Mouse (Mus musculus): ENCODE results near the gene Sfrp2. TPM values are rescaled to one million over a fixed set of nuclear protein-coding genes. Genes with fewer than 3 reads are reported as not detected.
A peak's percentile ranks its signal among the peaks of the same experiment; 100 is the strongest.

Sfrp2 gene
- polyA plus RNA-seq, 1 experiment from 2014 or later: 33.4 TPM

GRCm38 (mm10) chr3:83747895-83748294 is 18.2 kb upstream of the Sfrp2 start:
- no peaks in the 10 kb centered on the region for H3K9me3 ChIP-seq (ENCODE audit: control insufficient read depth, low read length)
- no peak for ATAC-seq
- H3K4me1 ChIP-seq (replicated peaks; ENCODE audit: control insufficient read depth, insufficient read depth, low read length): no peaks in the 10 kb centered on the region
- H3K27ac ChIP-seq (ENCODE audit: low read length): no peak overlapping the region
- 83% methylated on average over 5 of the region's 5 CpGs for WGBS
- no peaks in the 10 kb centered on the region for H3K36me3 ChIP-seq (ENCODE audit: control insufficient read depth, insufficient read depth)
- H3K27me3 ChIP-seq (replicated peaks; ENCODE audit: control insufficient read depth, insufficient read depth, low read length): no peaks in the 10 kb centered on the region
- H3K4me3 ChIP-seq (replicated peaks; ENCODE audit: low read length): no peak overlapping the region
- no peak overlapping the region for H3K9ac ChIP-seq (replicated peaks; ENCODE audit: low read depth, low read length)
- H3K4me2 ChIP-seq (ENCODE audit: low read length): no peak overlapping the region

GRCm38 (mm10) chr3:83751625-83752024 is 14.5 kb upstream of the Sfrp2 start:
- 41% methylated on average over 2 of the region's 2 CpGs for WGBS
- H3K4me2 ChIP-seq (ENCODE audit: low read length): no peak overlapping the region
- H3K27me3 ChIP-seq (replicated peaks; ENCODE audit: control insufficient read depth, insufficient read depth, low read length): no peaks in the 10 kb centered on the region
- H3K4me1 ChIP-seq (replicated peaks; ENCODE audit: control insufficient read depth, insufficient read depth, low read length): no peaks in the 10 kb centered on the region
- H3K36me3 ChIP-seq (ENCODE audit: control insufficient read depth, insufficient read depth): no peaks in the 10 kb centered on the region
- H3K27ac ChIP-seq (ENCODE audit: low read length): no peak overlapping the region
- no peak overlapping the region for H3K9ac ChIP-seq (replicated peaks; ENCODE audit: low read depth, low read length)
- no peaks in the 10 kb centered on the region for H3K9me3 ChIP-seq (ENCODE audit: control insufficient read depth, low read length)
- no peak for ATAC-seq
- no peak overlapping the region for H3K4me3 ChIP-seq (replicated peaks; ENCODE audit: low read length)

GRCm38 (mm10) chr3:83752196-83752595 is 13.9 kb upstream of the Sfrp2 start:
- H3K4me1 ChIP-seq (replicated peaks; ENCODE audit: control insufficient read depth, insufficient read depth, low read length): no peaks in the 10 kb centered on the region
- 96% methylated on average over 5 of the region's 5 CpGs for WGBS
- H3K4me2 ChIP-seq (ENCODE audit: low read length): no peak overlapping the region
- no peak overlapping the region for H3K4me3 ChIP-seq (replicated peaks; ENCODE audit: low read length)
- no peaks in the 10 kb centered on the region for H3K27me3 ChIP-seq (replicated peaks; ENCODE audit: control insufficient read depth, insufficient read depth, low read length)
- no peak for ATAC-seq
- no peak overlapping the region for H3K27ac ChIP-seq (ENCODE audit: low read length)
- no peaks in the 10 kb centered on the region for H3K9me3 ChIP-seq (ENCODE audit: control insufficient read depth, low read length)
- no peak overlapping the region for H3K9ac ChIP-seq (replicated peaks; ENCODE audit: low read depth, low read length)
- no peaks in the 10 kb centered on the region for H3K36me3 ChIP-seq (ENCODE audit: control insufficient read depth, insufficient read depth)

DNA sequence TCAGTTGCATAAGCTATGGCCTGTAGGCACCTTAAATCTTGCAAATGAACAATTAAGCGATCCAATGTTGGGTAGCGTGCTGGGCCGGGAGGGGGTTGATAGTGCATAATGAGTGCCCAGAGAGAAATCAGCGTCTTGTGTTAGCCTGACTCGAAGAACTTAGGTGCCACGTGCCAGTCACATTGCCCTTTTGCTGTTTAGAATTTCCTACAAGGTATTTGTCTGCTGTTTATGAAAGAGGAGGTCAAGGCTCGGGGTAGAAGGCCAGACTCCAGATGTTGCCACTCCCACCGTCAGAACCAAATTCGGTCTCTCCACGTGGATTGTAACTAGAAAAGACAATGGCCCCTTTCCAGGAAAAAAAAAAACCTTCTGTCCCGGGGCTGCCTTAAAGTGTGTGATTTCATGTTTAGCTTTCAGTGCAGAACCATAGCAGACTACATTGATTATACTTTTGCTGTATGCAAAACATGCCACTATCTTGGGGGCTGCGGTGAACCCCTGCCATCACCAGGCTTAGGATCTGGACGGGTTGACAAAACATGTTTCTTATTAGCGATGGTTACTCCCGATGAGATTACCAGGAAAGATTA is 11.0 kb upstream of the Sfrp2 start:
- H3K9me3 ChIP-seq (ENCODE audit: control insufficient read depth, low read length): no peaks in the 10 kb centered on the region
- 73% methylated on average over 15 of the region's 15 CpGs for WGBS
- no peak for ATAC-seq
- no peaks in the 10 kb centered on the region for H3K36me3 ChIP-seq (ENCODE audit: control insufficient read depth, insufficient read depth)
- no peaks in the 10 kb centered on the region for H3K27me3 ChIP-seq (replicated peaks; ENCODE audit: control insufficient read depth, insufficient read depth, low read length)
- no peak overlapping the region for H3K4me2 ChIP-seq (ENCODE audit: low read length)
- H3K4me3 ChIP-seq (replicated peaks; ENCODE audit: low read length): no peak overlapping the region
- H3K9ac ChIP-seq (replicated peaks; ENCODE audit: low read depth, low read length): no peak overlapping the region
- no peak overlapping the region for H3K27ac ChIP-seq (ENCODE audit: low read length)
- no peaks in the 10 kb centered on the region for H3K4me1 ChIP-seq (replicated peaks; ENCODE audit: control insufficient read depth, insufficient read depth, low read length)

- Histone ChIP-seq H3K4me3 (replicated peaks; ENCODE audit: low read length) (no peak overlapping the region), H3K27me3 (replicated peaks; ENCODE audit: control insufficient read depth, insufficient read depth, low read length) (no peaks in the 10 kb centered on the region), H3K9ac (replicated peaks; ENCODE audit: low read depth, low read length) (no peak overlapping the region), H3K9me3 (ENCODE audit: control insufficient read depth, low read length) (no peaks in the 10 kb centered on the region), H3K36me3 (ENCODE audit: control insufficient read depth, insufficient read depth) (no peaks in the 10 kb centered on the region), H3K4me2 (ENCODE audit: low read length) (no peak overlapping the region), H3K4me1 (replicated peaks; ENCODE audit: control insufficient read depth, insufficient read depth, low read length) (no peaks in the 10 kb centered on the region), H3K27ac (ENCODE audit: low read length) (no peak overlapping the region)
- ATAC-seq: no peak
- WGBS: 61% methylated on average over 6 of the region's 6 CpGs
These were observed 10.5 kb upstream of the Sfrp2 start for GRCm38 (mm10) chr3:83755666-83756065.

- Histone ChIP-seq H3K4me3 (replicated peaks; ENCODE audit: low read length) (no peak overlapping the region), H3K27me3 (replicated peaks; ENCODE audit: control insufficient read depth, insufficient read depth, low read length) (0 out of 2 replicates have a peak, but pooled peaks cover 7% of the 10 kb centered on the region), H3K9me3 (ENCODE audit: control insufficient read depth, low read length) (no peaks in the 10 kb centered on the region), H3K9ac (replicated peaks; ENCODE audit: low read depth, low read length) (no peak overlapping the region), H3K4me1 (replicated peaks; ENCODE audit: control insufficient read depth, insufficient read depth, low read length) (peaks cover 31% of the 10 kb centered on the region), H3K4me2 (ENCODE audit: low read length) (no peak overlapping the region), H3K36me3 (ENCODE audit: control insufficient read depth, insufficient read depth) (no peaks in the 10 kb centered on the region), H3K27ac (ENCODE audit: low read length) (no peak overlapping the region)
- no peak for ATAC-seq
- 72% methylated on average over 10 of the region's 10 CpGs for WGBS
These were observed 3.8 kb upstream of the Sfrp2 start for GRCm38 (mm10) chr3:83762361-83762760.

DNA sequence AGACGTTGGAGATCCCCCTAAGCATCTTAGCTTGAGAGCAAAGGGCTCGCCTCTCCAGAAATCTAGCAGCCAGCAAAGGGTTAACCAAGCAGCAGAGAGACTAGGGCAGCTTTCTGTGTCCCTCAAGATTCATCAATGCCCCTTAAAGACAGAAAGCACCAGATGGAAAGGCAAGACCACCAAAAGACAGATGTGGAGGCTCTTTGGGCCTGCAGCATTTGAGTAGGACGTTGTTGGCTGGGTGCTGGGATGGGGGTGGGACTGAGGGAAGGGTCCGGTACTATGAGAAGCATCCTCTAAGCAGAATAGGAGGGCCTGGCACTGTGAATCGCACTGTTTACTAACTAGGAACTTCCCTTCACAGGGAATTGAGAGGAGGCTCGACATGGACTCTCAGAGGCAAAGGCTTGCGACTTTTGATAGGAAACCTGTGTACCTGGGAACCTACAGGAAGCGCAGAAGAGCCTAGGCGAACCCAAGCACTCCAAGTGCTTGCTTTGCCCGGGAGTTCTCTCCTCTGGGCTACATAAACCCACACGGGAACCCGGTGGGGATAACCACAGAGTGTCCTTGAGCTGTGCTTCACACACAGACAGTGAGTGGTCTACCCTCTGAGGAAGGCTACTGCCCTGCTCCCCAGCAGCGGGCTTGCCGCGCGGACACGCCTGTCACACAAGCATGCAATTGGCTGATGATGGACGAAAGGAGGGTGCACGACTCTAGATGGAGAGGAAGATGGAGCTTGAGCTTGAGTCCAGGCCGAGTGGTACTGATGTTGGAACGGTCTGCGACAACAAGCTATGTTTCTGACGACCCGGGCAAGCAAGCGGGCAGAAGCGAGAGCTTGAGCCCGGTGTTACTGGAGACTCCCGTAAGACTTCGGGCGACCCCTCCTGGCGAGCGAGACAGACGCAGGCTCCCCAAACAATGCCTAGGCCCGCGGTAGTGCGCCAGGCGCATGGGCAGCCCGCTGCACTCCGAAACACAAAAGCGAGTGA is 2.3 kb upstream of the Sfrp2 start:
- ATAC-seq: peak; percentile 82
- Histone ChIP-seq H3K27ac (ENCODE audit: low read length) (no peak overlapping the region), H3K9me3 (ENCODE audit: control insufficient read depth, low read length) (no peaks in the 10 kb centered on the region), H3K36me3 (ENCODE audit: control insufficient read depth, insufficient read depth) (no peaks in the 10 kb centered on the region), H3K9ac (replicated peaks; ENCODE audit: low read depth, low read length) (peak overlapping the region; percentile 67), H3K4me2 (ENCODE audit: low read length) (peak overlapping the region; percentile 87), H3K4me3 (replicated peaks; ENCODE audit: low read length) (peak overlapping the region; percentile 50), H3K4me1 (replicated peaks; ENCODE audit: control insufficient read depth, insufficient read depth, low read length) (peaks cover 37% of the 10 kb centered on the region), H3K27me3 (replicated peaks; ENCODE audit: control insufficient read depth, insufficient read depth, low read length) (0 out of 2 replicates have a peak, but pooled peaks cover 8% of the 10 kb centered on the region)
- WGBS: 8% methylated on average over 40 of the region's 40 CpGs

GRCm38 (mm10) chr3:83766726-83767070 is 577 bp downstream of the Sfrp2 start:
- Histone ChIP-seq H3K27me3 (replicated peaks; ENCODE audit: control insufficient read depth, insufficient read depth, low read length) (0 out of 2 replicates have a peak, but pooled peaks cover 8% of the 10 kb centered on the region), H3K4me2 (ENCODE audit: low read length) (peak overlapping the region; percentile 97), H3K36me3 (ENCODE audit: control insufficient read depth, insufficient read depth) (no peaks in the 10 kb centered on the region), H3K9ac (replicated peaks; ENCODE audit: low read depth, low read length) (peak overlapping the region; percentile 78), H3K4me1 (replicated peaks; ENCODE audit: control insufficient read depth, insufficient read depth, low read length) (peaks cover 40% of the 10 kb centered on the region), H3K27ac (ENCODE audit: low read length) (no peak overlapping the region), H3K4me3 (replicated peaks; ENCODE audit: low read length) (peak overlapping the region; percentile 68), H3K9me3 (ENCODE audit: control insufficient read depth, low read length) (no peaks in the 10 kb centered on the region)
- no peak for ATAC-seq
- under 1% methylated on average over 25 of the region's 25 CpGs for WGBS

- Histone ChIP-seq H3K4me3 (replicated peaks; ENCODE audit: low read length) (peak overlapping the region; percentile 68), H3K27me3 (replicated peaks; ENCODE audit: control insufficient read depth, insufficient read depth, low read length) (0 out of 2 replicates have a peak, but pooled peaks cover 8% of the 10 kb centered on the region), H3K4me1 (replicated peaks; ENCODE audit: control insufficient read depth, insufficient read depth, low read length) (peaks cover 40% of the 10 kb centered on the region), H3K4me2 (ENCODE audit: low read length) (peak overlapping the region; percentile 97), H3K9ac (replicated peaks; ENCODE audit: low read depth, low read length) (no peak overlapping the region; the same call in 1 of the 2 replicates), H3K9me3 (ENCODE audit: control insufficient read depth, low read length) (no peaks in the 10 kb centered on the region), H3K27ac (ENCODE audit: low read length) (no peak overlapping the region), H3K36me3 (ENCODE audit: control insufficient read depth, insufficient read depth) (no peaks in the 10 kb centered on the region)
- ATAC-seq: no peak
- 3% methylated on average over 10 of the region's 10 CpGs for WGBS
These were observed 1.0 kb downstream of the Sfrp2 start for GRCm38 (mm10) chr3:83767121-83767520.

Data from forebrain, embryonic 16.5 days (tissue).